Comparison of ENCODE assay signal across 7 mouse cellular contexts in genomic region chr16:28928815-28929685, GRCm38 (mm10). TPM values are rescaled to one million over a fixed set of nuclear protein-coding genes. Genes with fewer than 3 reads are reported as not detected.
DNase-seq lines count a peak whose midpoint lies in the region; ATAC-seq and TF ChIP-seq lines count a peak whose summit lies in the region.

Mb21d2 (minus strand) TSS chr16:28929673.

- no peak for TF ChIP-seq CTCF in bone marrow, adult 2 months (IDR thresholded peaks at IDR 0.05; ENCODE audit: control insufficient read depth, insufficient read depth, low read length)
- TF ChIP-seq CTCF in small intestine, adult 2 months (IDR thresholded peaks at IDR 0.05; ENCODE audit: extremely low read depth, insufficient read length, insufficient replicate concordance, low read depth, low read length), result peak; percentile 5; the same call in 1 of the 2 replicates

- intact Hi-C loops in left cerebral cortex, postnatal 14 days (cut with DNase I), result loop anchor here (5.0 kb wide), 1 partner anchor 87 kb away; no protein-coding TSS in a partner anchor

- peak within 1 kb of the TSS; percentile 18 for H3K4me3 ChIP-seq in bone marrow, adult 2 months (replicated peaks; ENCODE audit: control insufficient read depth, low read depth, low read length)
- H3K4me3 ChIP-seq in embryonic facial prominence, embryonic 10.5 days, result peak within 1 kb of the TSS; percentile 97
- H3K4me3 ChIP-seq in small intestine, adult 2 months (ENCODE audit: low read depth, low read length), result peak within 1 kb of the TSS; percentile 99

- TF ChIP-seq POLR2A in bone marrow, adult 2 months (IDR thresholded peaks at IDR 0.05; ENCODE audit: borderline replicate concordance, control insufficient read depth, low read depth, low read length), result no peak
- TF ChIP-seq POLR2A in small intestine, adult 2 months (IDR thresholded peaks at IDR 0.05; ENCODE audit: low read depth, low read length), result no peak

- DNase-seq in embryonic facial prominence, embryonic 10.5 days (ENCODE audit: low spot score), result peak; percentile 78
- DNase-seq in heart, adult 11 months, result peak; percentile 96
- peak; percentile 57 for DNase-seq in kidney, adult 11 months
- DNase-seq in left cerebral cortex, postnatal 14 days (ENCODE audit: low spot score in 2 of 2), result peak; percentile 47 to 54

- H3K27me3 ChIP-seq in embryonic facial prominence, embryonic 10.5 days (replicated peaks; ENCODE audit: low read depth, poor library complexity, severe bottlenecking), result peaks cover 21% of the 10 kb centered on the region
- H3K27me3 ChIP-seq in small intestine, adult 2 months (ENCODE audit: control insufficient read depth, insufficient read depth, low read length), result no peaks in the 10 kb centered on the region

- under 1% methylated on average over 73 of the region's 73 CpGs for WGBS in bone marrow, adult 2 months
- under 1% methylated on average over 73 of the region's 73 CpGs for WGBS in embryonic facial prominence, embryonic 10.5 days
- WGBS in small intestine, adult 2 months, result under 1% methylated on average over 73 of the region's 73 CpGs

- H3K9me3 ChIP-seq in embryonic facial prominence, embryonic 10.5 days, result no peaks in the 10 kb centered on the region

- ATAC-seq in megakaryocyte progenitor cell, adult 5-6 weeks (replicated peaks; ENCODE audit: poor library complexity), result 0 out of 2 replicates have a peak, but pooled peaks have one; percentile 14

- H3K27ac ChIP-seq in bone marrow, adult 2 months (ENCODE audit: control insufficient read depth, insufficient read depth, low read depth, low read length, poor library complexity), result no peak within 1 kb of the TSS; the same call in 1 of the 2 replicates
- peak within 1 kb of the TSS; percentile 95 for H3K27ac ChIP-seq in embryonic facial prominence, embryonic 10.5 days (replicated peaks)
- peak within 1 kb of the TSS; percentile 59 for H3K27ac ChIP-seq in small intestine, adult 2 months (ENCODE audit: insufficient read depth, low read depth, low read length)

- H3K36me3 ChIP-seq in embryonic facial prominence, embryonic 10.5 days (replicated peaks), result 0 out of 2 replicates have a peak, but pooled peaks cover 3% of the 10 kb centered on the region
- 0 out of 2 replicates have a peak, but pooled peaks cover 1% of the 10 kb centered on the region for H3K36me3 ChIP-seq in small intestine, adult 2 months (ENCODE audit: control insufficient read depth, insufficient read depth, low read length)

- H3K4me1 ChIP-seq in bone marrow, adult 2 months (ENCODE audit: control insufficient read depth, insufficient read depth, low read length), result no peaks in the 10 kb centered on the region
- H3K4me1 ChIP-seq in embryonic facial prominence, embryonic 10.5 days, result peaks cover 28% of the 10 kb centered on the region
- H3K4me1 ChIP-seq in small intestine, adult 2 months (ENCODE audit: control insufficient read depth, insufficient read depth, insufficient read length, low read length), result peaks cover 16% of the 10 kb centered on the region; the same call in 1 of the 2 replicates

RNA-seq across cellular contexts. Expression of gene Mb21d2, which starts in this region (rescaled TPM):
- not detected in 2 replicates for polyA plus RNA-seq in bone marrow, adult 2 months (2011; ENCODE audit: insufficient read depth, insufficient read length, low replicate concordance, missing spikeins)
- polyA plus RNA-seq in embryonic facial prominence, embryonic 10.5 days (2016; fragmentation: Nextera tagmentation; extraction: Ambion mirVana), result 6.8 and 7.3 TPM in 2 replicates
- 10 to 100 TPM; 44.9 to 52.3 TPM for total RNA-seq in left cerebral cortex, postnatal 14 days (2021)
- not detected in 2 replicates for total RNA-seq in megakaryocyte progenitor cell, adult 5-6 weeks (2015)
- 0.24 TPM in 1 of 2 replicates, not detected in the other for total RNA-seq in megakaryocyte progenitor cell, adult 5-6 weeks (2017)
- 6.1 and 15.9 TPM in 2 replicates for polyA plus RNA-seq in small intestine, adult 2 months (2012; rRNA removed)

Comparison
In these comparisons a context has a peak if more than half of its experiments do, and no peak if none do; other contexts are left out.
1. RNA of gene Mb21d2 (total RNA-seq): 44.9 to 52.3 TPM in left cerebral cortex, postnatal 14 days; 0.24 TPM in megakaryocyte progenitor cell, adult 5-6 weeks; every median in the first group is over 10 times any median in the second.
2. Peak in ATAC-seq in megakaryocyte progenitor cell, adult 5-6 weeks; RNA of the gene not detected or under 1 TPM.
3. H3K4me3 ChIP-seq: peak in every context shown above with its lines; median percentile 99 in small intestine, adult 2 months; 97 in embryonic facial prominence, embryonic 10.5 days; 18 in bone marrow, adult 2 months.
4. Peak in every context shown above with its lines, with median percentiles within 50 percentile points of each other: DNase-seq.